ENCODE assay signal across 18 mouse cellular contexts in genomic region chr6:50363385-50363784, GRCm38 (mm10).
DNase-seq lines count a peak whose midpoint lies in the region; ATAC-seq and TF ChIP-seq lines count a peak whose summit lies in the region.
"Had no signal": no experiment of that assay in that cellular context is flagged by ENCODE, and none has a peak within 500 bp of the region (broad histone marks: within the 10 kb centered on the region; RNA-seq: fewer than 3 reads in every experiment).

No protein-coding gene starts in this region.

- H3K9me3 ChIP-seq in heart, embryonic 16.5 days (replicated peaks; ENCODE audit: control insufficient read depth, low read length): no peaks in the 10 kb centered on the region
- no peaks in the 10 kb centered on the region; the same call in 1 of the 2 replicates for H3K9me3 ChIP-seq in megakaryocyte, embryonic 14.5 days
- H3K9me3 ChIP-seq: embryonic facial prominence, embryonic 13.5 days; hindbrain, embryonic 10.5 days; liver, embryonic 15.5 days; neural tube, embryonic 13.5 days had no signal

- TF ChIP-seq CTCF in small intestine, adult 2 months (IDR thresholded peaks at IDR 0.05; ENCODE audit: extremely low read depth, insufficient read length, insufficient replicate concordance, low read depth, low read length): no peak

- H3K27ac ChIP-seq in heart, embryonic 16.5 days (ENCODE audit: low read length): peak overlapping the region; percentile 23; the same call in 1 of the 2 replicates
- H3K27ac ChIP-seq in small intestine, adult 2 months (ENCODE audit: insufficient read depth, low read depth, low read length): peak overlapping the region; percentile 71
- H3K27ac ChIP-seq: embryonic facial prominence, embryonic 13.5 days; hindbrain, embryonic 10.5 days; hindbrain, postnatal 0 days; liver, embryonic 15.5 days; neural tube, embryonic 13.5 days had no signal

- H3K4me3 ChIP-seq in heart, embryonic 16.5 days (ENCODE audit: low read length): no peak overlapping the region
- peak overlapping the region; percentile 44 for H3K4me3 ChIP-seq in megakaryocyte, embryonic 14.5 days (replicated peaks)
- no peak overlapping the region for H3K4me3 ChIP-seq in small intestine, adult 2 months (ENCODE audit: low read depth, low read length)
- H3K4me3 ChIP-seq: embryonic facial prominence, embryonic 13.5 days; hindbrain, embryonic 10.5 days; liver, embryonic 15.5 days; neural tube, embryonic 13.5 days had no signal

- intact Hi-C loops in gastrocnemius, postnatal 36 days (cut with DNase I): no loop called here

- no peak for ATAC-seq in heart, embryonic 16.5 days (replicated peaks; ENCODE audit: extremely low read depth, insufficient read depth, low FRiP score)
- no peak for ATAC-seq in megakaryocyte, adult 5-6 weeks (ENCODE audit: poor library complexity, severe bottlenecking)
- ATAC-seq: hindbrain, postnatal 0 days had no signal

- H3K27me3 ChIP-seq in heart, embryonic 16.5 days (ENCODE audit: control insufficient read depth, insufficient read depth, low read length): no peaks in the 10 kb centered on the region
- no peaks in the 10 kb centered on the region for H3K27me3 ChIP-seq in megakaryocyte, embryonic 14.5 days (replicated peaks)
- H3K27me3 ChIP-seq in small intestine, adult 2 months (ENCODE audit: control insufficient read depth, insufficient read depth, low read length): no peaks in the 10 kb centered on the region
- H3K27me3 ChIP-seq: embryonic facial prominence, embryonic 13.5 days; liver, embryonic 15.5 days; neural tube, embryonic 13.5 days had no signal

- 75% methylated on average over 5 of the region's 5 CpGs for WGBS in heart, embryonic 16.5 days
- 26% methylated on average over 5 of the region's 5 CpGs for WGBS in small intestine, adult 2 months

- peaks cover 47% of the 10 kb centered on the region for H3K4me1 ChIP-seq in heart, embryonic 16.5 days (ENCODE audit: control insufficient read depth, insufficient read depth, low read length)
- peaks cover 87% of the 10 kb centered on the region for H3K4me1 ChIP-seq in megakaryocyte, embryonic 14.5 days
- peaks cover 32% of the 10 kb centered on the region; the same call in 1 of the 2 replicates for H3K4me1 ChIP-seq in small intestine, adult 2 months (ENCODE audit: control insufficient read depth, insufficient read depth, insufficient read length, low read length)
- H3K4me1 ChIP-seq: liver, embryonic 15.5 days had no signal

- no peak overlapping the region for H3K4me2 ChIP-seq in heart, embryonic 16.5 days (ENCODE audit: low read depth, low read length)
- H3K4me2 ChIP-seq: embryonic facial prominence, embryonic 13.5 days; liver, embryonic 15.5 days; neural tube, embryonic 13.5 days had no signal

- DNase-seq in heart, adult 11 months: no peak
- no peak for DNase-seq in thymus, postnatal 4 days
- DNase-seq in gastrocnemius, postnatal 36 days: no peak
- DNase-seq: cerebellum, adult 11 months; cerebellum, postnatal 10 days; gastrocnemius, postnatal 10 days; lung, postnatal 10 days; midbrain, embryonic 14.5 days; thymus, postnatal 14 days had no signal

- H3K9ac ChIP-seq in heart, embryonic 16.5 days (ENCODE audit: low read length): no peak overlapping the region
- H3K9ac ChIP-seq: embryonic facial prominence, embryonic 13.5 days; liver, embryonic 15.5 days; neural tube, embryonic 13.5 days had no signal

- H3K36me3 ChIP-seq in heart, embryonic 16.5 days (ENCODE audit: control insufficient read depth, insufficient read depth): peaks cover 4% of the 10 kb centered on the region; the same call in 1 of the 2 replicates
- peaks cover 61% of the 10 kb centered on the region for H3K36me3 ChIP-seq in megakaryocyte, embryonic 14.5 days (replicated peaks; ENCODE audit: low read length)
- H3K36me3 ChIP-seq in small intestine, adult 2 months (ENCODE audit: control insufficient read depth, insufficient read depth, low read length): peaks cover 7% of the 10 kb centered on the region
- H3K36me3 ChIP-seq: liver, embryonic 15.5 days; neural tube, embryonic 13.5 days had no signal

- no peak for TF ChIP-seq POLR2A in small intestine, adult 2 months (IDR thresholded peaks at IDR 0.05; ENCODE audit: low read depth, low read length)
